Mouse (Mus musculus): ENCODE results near the gene Atrnl1.
"Not testable (repeated sequence)": the region's sequence is repeated elsewhere in the genome, so short reads cannot be mapped to it uniquely, and the experiment has no call there.

Atrnl1 gene

DNA sequence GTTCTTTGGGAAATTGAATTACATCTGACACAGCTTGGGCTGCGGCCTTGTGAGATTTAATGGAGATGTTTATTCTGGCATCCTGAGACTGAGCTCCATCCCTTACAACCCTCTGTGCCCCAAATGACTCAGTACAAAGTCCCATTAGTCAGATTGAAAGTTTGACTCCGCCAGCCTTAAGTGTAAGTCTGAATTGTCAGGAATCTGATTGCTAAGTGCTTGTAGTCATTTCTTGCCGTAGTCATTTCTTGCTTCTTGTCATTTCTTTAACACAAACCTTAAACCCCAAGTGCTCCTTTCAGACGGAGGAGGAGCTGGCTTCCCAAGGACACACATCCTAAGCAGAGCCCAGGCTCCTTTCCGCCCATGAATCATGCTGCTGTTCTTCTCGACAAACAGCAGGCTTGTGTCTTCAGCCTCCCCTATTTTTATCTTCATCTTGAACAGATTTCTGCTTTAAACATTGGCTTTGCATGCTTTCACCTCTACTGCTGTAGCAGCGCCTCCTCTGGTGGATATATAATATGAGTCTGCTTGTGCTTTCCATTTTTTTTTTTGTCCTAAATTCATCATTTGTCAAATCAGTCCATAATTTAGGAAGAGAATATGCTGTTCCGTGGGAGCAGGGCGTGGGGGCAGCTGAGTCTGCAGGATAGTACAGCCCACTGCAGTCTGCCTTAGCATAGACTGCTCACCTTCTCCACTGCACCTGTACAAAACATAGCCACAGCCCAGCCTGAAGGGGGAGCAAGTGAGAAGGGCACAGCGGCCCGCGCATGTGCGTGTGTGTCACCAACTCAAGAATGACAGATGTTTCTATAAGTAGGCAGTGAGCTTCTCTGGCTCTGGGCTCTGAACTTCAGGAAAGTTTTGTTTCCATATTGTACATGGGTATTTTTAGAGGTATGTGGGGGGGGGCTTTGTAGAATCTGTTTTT is 214.7 kb downstream of the Atrnl1 start:
- no peak for DNase-seq (ENCODE audit: low spot score)

DNA sequence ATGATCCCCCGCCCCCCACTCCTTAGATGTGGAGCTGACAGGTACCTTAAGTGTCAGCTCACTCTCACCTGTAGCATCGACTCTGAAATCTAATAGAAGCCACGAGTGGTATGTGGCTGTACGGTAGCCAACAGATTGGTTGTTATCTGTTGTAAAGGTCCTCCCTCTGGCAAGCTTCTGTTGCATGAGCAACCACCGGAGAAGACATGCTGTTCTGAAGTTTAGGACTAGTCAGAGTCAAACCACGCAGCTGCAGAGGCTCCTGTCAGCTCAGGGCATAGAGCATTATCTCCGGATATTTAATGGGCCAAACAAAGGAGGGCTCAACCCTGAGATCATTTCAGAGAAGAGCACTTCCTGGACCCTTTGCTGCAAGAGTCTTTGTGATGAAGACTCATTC is 222.2 kb downstream of the Atrnl1 start:
- DNase-seq (ENCODE audit: low spot score), result no peak

DNA sequence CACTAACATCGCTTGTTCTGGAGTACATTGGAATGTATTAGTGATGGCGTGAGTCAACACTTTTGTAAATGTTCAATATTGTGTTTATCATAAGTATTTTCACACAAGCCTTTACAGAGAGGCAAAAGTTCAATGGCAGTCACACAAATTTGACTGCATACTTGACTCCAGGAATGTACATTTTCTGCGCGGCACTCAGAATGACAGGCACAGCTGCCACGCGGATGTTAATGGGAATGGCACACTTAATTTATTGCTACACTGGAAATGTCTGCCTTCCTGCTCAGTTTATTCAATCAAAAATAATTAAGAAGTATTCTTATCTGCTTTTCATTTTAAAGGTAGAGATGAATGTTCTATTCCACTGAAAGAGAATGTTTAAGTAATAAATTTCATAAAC is 227.0 kb downstream of the Atrnl1 start:
- no peak for DNase-seq (ENCODE audit: low spot score)

DNA sequence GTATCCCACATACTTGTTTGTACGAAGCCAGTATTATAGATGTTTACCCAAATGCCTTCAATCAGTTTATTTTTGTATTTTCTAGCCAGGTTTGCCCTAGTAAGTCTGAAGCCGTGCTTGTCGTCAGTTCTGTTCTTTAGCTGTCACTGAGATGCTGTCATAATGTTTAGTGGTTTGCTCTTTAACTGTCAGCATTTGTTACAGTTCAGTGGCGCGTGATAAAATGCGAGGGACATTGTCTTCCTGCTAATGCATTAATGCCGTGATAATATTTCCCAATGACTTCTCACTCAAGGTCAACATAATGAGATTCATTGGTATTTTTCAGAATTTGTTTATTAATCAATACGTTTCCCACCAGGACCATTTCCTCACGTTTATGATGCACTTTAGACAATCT is 227.7 kb downstream of the Atrnl1 start:
- no peak for DNase-seq (ENCODE audit: low spot score)

DNA sequence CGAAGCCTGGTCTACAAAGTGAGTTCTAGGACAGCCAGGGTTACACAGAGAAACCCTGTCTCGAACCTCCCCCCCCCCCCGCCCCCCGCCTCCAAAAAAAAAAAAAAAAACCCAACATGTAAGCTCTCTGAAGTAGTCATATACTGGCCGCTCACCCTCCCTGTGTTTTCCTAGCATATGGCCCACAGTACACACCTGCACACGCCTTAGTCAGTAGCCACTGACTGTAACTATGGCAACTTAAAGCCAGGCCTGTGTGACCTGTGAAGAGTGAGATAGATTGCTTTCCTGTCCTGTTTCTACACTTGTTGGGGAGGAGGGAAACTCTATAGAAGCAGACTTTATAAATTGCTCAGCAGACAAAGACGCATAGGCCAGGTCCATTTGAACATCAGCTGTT is 239.1 kb downstream of the Atrnl1 start:
- DNase-seq (ENCODE audit: low spot score), result no peak

DNA sequence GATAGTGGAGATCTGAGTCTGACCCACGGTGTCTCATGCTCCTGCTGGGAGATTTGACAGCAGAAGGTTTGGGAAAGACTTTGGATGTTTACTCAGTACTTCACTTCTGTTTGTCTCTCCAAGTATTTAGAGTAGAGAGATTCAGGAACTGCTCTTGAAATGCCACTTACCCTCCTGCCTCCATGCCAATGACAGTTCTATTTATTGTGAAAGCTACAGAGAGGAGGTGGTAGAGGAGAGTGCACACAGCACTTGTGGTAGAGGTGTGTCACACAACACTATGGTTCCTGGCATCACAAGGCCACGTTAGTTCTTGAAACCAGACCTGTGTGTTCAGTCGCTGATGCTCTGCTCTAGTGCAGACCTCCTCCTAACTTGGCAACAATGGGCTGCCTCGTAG is 257.5 kb downstream of the Atrnl1 start:
- no peak for DNase-seq (ENCODE audit: low spot score)

DNA sequence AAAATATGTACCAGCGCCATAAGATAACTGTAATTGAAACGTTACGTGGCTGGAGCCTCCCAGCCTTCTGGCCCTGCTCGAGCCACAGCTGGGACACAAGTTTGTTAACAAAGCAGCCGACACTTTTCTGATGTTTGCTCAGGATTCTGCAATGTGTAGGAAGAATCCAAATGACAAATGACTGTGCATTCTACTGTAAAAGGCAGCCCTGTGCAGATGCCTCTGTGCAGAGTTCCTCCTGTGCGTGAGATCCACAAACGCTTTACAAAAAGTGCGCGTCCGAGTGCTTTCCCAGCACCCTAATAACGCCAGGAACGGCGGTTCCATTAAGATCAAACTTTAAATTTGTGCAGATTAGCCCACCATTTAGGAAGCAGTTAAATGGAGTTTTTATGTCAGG is 260.0 kb downstream of the Atrnl1 start:
- DNase-seq (ENCODE audit: low spot score), result no peak

DNA sequence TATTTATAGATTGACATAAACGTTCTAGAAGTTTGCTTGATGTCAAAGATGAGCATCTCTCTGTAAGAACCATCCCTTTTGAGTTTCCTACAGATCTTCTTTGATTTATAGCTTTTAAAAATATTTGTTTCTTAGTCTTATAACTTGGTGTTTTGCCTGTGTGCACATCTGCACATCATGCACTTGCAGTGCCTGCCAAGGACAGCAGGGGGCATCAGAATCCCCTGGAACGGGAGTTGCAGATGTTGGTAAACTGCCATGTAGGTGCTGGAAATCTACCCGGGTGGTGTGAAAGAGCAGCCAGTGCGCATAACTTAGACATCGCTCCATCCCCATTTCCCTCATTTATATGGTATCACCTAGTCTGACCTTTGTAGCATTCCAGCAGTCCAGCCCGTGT is 265.2 kb downstream of the Atrnl1 start:
- DNase-seq (ENCODE audit: low spot score), result no peak

DNA sequence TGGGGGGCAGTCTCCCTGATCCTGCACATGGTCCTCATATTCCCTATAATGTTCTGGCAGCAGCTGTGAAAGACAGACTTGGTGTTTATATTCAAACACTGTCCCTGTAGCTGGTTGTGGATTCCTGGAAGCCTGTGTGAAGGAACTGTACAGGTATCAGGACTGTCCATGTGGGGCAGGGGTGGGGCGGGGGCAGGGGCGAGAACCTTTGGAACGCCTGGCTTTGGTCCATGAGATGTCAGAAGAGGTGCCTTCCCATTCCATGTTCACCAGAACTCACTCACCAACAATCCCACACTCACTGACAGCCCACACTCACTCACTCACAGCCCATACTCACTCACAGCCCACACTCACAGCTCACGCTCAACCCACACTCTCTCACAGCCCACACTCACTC is 266.5 kb downstream of the Atrnl1 start:
- DNase-seq (ENCODE audit: low spot score), result no peak

DNA sequence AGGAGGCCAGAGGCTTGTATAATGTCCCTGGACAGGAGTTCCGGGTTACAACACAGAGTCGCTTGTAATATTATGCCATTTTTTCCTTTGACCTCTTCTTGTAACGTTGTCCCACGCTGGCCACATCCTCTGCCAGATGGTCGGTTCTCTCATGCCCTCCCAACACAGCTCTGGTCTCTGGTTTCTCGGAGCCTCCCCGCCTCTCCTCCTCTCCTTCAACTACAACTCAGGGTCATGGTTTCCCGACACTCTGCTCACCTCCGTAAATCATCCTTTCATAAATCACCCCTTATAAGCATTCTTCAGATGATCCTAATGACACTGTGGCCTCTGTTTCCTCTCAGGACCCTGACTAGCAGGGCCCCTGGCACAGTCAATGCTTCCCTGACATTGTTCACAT is 267.7 kb downstream of the Atrnl1 start:
- no peak for DNase-seq (ENCODE audit: low spot score)

DNA sequence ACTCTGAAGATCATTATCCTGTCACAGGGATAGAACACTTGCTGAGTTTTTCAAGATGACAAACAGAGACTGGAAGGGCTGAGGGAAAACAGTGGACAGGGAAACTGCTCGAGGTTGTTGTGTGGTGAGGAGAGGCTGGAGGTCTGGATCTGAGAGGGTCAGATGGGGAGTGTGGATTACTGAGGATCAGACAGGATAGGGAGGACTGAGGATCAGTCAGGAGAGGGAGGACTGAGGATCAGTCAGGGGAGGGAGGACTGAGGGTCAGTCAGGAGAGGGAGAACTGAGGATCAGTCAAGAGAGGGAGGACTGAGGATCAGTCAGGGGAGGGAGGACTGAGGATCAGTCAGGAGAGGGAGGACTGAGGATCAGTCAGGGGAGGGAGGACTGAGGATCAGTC is 269.0 kb downstream of the Atrnl1 start:
- not testable (repeated sequence) for DNase-seq (ENCODE audit: low spot score)

DNA sequence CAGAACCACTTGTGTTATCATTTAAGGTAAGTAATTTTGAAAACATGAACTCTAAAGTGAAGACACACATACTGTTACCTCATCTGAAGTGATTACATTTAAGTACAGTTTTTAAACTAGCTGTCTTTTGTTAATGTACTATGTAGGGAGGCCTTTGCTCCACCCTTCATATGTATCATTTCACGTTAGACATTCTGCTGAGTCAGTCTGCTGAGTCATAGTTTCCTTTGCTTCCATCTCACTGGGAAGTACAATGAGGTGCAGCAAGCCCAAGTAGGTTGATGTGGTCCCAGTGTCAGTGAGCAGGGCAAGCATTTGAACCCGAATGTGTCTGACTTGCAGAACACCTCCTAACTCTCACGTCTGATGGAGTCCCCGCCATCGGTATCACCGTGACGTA is 271.1 kb downstream of the Atrnl1 start:
- DNase-seq (ENCODE audit: low spot score), result no peak

DNA sequence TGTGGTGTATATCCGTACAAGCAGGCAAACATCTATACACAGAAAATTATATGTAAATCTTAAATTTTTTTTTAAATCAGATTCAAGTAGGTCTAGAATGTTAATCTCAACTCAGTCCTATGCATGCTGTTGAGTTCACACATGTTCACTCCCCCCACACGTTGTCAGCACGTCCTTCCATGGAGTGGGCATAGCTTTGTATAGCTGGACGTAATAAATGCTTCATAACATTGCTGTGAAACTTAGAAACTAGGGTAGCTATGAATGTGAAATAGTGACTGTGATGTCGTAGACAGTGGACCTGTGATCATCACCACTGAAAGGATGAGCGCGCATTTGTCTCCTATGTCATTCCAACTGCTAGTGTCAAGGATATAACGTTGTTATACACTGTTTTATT is 278.0 kb downstream of the Atrnl1 start:
- DNase-seq (ENCODE audit: low spot score), result no peak

DNA sequence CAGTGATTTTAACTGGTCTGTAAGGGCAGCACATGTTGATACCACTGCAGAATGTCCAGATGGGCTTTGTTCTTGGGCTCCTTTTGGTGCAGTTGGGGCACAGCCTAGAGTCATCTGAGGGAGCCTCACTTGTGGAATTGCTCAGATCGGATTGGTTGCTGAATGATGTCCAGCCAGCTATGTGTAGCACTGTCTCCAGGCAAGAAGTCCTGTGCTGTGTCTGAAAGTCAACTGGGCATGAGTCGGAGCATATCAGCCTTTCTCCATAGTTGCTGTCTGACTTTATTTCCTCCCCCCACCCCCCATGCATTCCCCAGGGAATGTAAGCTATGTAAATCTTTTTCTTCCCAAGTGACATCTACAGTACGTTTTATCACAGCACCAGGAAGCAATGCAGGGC is 278.9 kb downstream of the Atrnl1 start:
- DNase-seq (ENCODE audit: low spot score), result no peak

DNA sequence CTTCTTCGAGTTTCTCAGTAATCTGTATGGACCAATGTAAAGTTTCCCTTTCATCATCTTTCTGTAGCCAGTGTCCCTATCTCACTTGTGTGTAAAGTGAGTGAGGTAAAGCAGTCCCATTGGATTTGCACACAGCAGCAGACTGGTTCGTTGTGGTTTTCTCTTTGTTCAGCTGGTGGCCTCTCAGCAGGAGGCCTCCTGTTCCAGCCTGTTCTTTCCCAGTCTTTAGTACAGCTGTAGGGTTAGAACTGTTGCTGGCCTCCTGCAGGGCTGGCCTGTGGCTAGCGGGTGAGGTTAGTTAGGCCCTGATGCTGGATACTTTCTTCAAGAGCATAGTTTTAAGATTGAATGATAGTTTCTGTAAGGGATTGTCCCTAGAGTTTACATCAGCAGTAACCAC is 280.1 kb downstream of the Atrnl1 start:
- no peak for DNase-seq (ENCODE audit: low spot score)

DNA sequence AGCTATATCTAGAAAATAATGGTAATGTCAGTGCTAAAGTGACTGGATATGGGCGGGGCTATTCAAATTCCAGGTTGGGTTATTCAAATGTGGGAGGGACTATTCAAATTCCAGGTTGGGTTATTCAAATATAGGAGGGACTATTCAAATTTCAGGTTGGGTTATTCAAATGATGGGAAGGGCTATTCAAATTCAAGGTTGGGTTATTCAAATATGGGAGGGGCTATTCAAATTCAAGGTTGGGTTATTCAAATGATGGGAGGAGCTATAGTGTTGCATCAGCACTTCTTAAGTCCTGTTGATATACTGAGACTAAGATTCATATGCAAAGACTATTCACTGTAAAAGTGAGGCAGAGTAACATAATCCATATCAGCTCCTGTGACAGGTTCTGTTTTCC is 283.4 kb downstream of the Atrnl1 start:
- no peak for DNase-seq (ENCODE audit: low spot score)

DNA sequence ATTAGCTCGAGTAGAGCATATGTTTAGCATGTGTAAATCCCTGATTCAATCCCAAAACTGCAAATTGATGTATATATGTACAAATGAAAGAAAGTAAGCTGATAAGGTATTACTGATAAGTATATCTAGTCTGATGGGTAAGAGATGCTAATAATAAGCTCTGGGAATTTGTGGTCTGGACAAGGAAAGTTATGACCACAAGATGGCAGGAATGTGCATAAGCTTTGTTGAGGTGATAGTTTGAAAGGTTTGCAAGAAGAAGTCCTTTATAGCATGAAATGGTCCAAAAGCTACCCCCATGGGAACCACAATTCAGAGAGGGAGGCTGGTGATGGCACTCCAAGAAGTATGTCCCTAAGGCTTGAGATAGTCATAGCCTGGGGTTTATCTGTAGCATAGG is 289.2 kb downstream of the Atrnl1 start:
- DNase-seq (ENCODE audit: low spot score), result no peak

DNA sequence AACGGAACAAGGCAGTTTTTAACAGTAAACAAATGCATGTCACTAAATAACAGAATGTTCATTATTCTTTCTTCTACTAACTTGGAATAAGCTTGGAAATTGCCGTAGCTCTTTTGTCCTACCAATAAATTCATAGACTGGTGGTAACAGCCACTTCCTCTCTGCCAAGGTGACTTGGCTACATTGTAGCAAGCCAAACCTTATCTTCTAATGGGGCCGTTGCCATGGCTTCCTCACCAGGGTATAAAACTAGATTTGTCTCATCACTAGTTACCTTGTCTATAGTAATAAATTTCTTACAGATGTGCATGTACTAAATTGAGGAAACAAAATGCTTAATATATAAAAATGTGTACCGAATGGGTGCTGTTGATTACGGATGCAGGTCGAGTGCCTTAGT is 298.6 kb downstream of the Atrnl1 start:
- DNase-seq (ENCODE audit: low spot score), result no peak

DNA sequence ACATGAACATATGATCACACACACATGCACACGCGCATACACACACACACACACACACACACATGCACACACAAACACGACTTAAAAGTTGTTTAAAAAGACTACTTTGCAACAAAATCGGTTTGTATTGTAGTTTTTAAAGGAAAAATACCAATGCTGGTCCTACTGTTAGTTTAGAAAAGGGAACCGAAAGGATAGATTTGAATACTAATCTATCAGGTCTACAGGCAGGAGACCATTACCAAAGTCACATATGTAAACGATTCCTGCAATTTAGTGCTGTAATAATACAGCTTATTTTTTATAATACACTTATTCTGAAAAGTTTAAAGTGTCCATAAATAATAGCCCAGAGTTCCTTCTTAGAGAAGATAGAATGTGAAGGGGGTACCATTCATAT is 299.8 kb downstream of the Atrnl1 start:
- no peak for DNase-seq (ENCODE audit: low spot score)

DNA sequence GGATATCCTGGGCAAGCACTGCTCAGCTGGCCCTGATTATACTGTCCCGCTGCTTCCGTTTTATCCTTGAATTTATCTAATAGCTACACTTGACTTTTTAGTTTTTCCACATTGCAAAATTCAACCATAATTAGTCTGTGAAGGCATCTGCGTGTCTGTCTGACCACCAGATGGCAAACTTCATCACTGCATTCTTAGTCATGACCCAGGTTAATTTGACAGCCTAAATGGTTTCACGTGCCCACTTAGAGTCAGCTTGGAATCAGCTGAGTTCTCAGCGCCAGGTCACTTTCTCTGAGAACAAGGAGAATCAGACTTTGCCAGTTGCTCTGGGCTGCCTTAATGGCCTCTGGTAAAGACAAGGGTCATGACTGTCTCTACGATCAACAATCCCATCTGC is 305.5 kb downstream of the Atrnl1 start:
- no peak for DNase-seq (ENCODE audit: low spot score)

DNA sequence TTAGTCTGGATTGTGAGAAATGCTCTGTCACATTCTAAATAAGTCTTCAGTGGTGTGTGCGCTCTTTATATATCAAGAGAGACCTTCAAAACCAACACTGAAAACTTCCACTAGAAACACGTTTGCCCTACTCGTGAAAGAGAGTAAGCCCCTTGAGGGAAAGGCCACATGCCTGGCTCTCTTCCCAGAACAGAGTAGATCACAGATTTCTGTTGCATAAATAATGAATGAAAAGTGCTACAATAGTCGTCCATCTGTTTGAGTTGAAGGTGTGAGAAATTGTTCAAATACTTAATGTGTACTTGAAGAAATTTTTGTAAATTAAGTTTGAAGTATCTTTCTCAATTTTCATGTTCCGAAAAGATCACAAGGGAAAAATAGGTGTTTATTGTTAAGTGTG is 312.2 kb downstream of the Atrnl1 start:
- no peak for DNase-seq (ENCODE audit: low spot score)

DNA sequence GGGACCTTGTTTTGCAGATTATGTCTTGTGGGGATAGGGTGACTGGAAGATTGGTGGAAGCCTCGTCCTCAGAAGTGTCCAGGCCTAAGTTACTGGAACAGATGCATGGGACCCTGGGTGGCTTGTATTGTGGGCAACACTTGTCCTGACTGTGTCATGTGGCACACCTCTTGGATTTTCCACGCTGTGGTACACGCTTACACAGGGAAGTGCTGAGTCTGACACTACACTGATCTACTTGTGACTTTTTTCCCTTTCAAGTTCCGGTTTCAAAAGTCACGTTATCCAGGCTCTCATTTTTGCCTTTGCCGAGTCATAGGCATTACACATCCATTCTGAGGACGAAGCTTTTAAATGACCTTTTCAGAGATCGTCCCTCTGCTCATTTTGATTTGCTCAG is 314.0 kb downstream of the Atrnl1 start:
- no peak for DNase-seq (ENCODE audit: low spot score)

DNA sequence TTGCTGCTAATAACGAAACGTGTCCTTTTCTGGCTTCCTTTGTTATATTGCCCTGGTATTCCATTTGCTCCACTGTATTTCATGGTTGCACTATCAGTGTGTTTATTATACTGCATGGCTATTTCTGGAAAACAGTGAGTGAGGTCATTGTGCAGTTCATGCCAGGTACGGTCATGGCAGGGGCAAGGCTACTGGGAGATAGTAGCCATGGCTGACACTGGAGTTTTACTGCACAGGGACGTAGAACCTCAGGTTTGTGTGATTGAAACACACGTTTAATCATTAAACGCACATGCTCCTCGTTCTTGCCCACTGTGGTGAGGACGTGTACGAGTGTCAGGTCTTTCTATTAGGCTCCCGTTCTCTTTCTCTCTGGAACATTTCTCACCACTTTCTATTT is 314.8 kb downstream of the Atrnl1 start:
- DNase-seq (ENCODE audit: low spot score), result no peak

DNA sequence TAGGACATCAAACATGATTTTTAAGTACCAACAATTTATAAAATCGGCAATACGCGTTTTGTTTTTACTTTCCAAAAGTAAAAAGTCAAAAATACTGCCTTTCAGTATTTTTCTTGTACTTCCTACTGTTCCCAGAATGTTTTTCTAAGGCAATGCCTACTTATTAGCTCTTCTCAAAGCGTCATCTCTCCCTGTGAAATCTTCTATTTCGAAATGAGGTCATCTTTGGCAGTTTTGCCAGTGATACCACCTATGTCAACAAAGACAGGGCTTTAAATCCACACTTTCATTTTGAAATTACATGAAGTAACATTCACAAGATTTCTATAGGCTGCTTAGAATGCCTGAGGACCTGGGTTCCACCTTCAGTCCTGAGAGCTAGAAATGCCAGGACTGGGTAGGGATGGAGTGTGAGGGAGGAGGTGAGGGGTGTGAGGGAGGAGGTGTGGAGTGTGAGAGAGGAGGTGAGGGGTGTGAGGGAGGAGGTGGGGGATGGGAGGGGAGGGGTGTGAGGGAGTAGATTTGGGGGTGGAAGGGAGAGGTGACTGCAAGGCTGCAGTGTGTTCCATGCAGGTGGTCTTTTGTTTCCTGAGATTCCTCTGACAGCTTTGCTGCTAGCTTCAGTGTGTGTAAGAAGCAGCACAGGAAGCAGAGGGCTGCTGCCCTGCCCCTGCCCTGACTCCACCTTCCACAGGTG is 315.5 kb downstream of the Atrnl1 start:
- no peak for DNase-seq (ENCODE audit: low spot score)

Data from ovary, adult 18-20 months (tissue).